14 mouse cellular contexts compared by ENCODE assay signal in genomic region chr15:95492201-95492600, GRCm38 (mm10). TPM values are rescaled to one million over a fixed set of nuclear protein-coding genes. Genes with fewer than 3 reads are reported as not detected.
A peak's percentile ranks its signal among the peaks of the same experiment; 100 is the strongest.
DNase-seq lines count a peak whose midpoint lies in the region; ATAC-seq and TF ChIP-seq lines count a peak whose summit lies in the region.
"Had no signal": no experiment of that assay in that cellular context is flagged by ENCODE, and none has a peak within 500 bp of the region (broad histone marks: within the 10 kb centered on the region; RNA-seq: fewer than 3 reads in every experiment).

No protein-coding gene starts in this region.

- H3K9ac ChIP-seq in midbrain, postnatal 0 days (replicated peaks; ENCODE audit: low read length, poor library complexity, severe bottlenecking): no peak overlapping the region
- no peak overlapping the region for H3K9ac ChIP-seq in midbrain, embryonic 11.5 days (ENCODE audit: low read length)
- H3K9ac ChIP-seq: liver, embryonic 12.5 days; midbrain, embryonic 15.5 days; neural tube, embryonic 15.5 days had no signal

- no peak for TF ChIP-seq CTCF in midbrain, postnatal 0 days (IDR thresholded peaks at IDR 0.05)

- H3K27me3 ChIP-seq in midbrain, postnatal 0 days (ENCODE audit: insufficient read depth, low read length): no peaks in the 10 kb centered on the region
- no peaks in the 10 kb centered on the region for H3K27me3 ChIP-seq in midbrain, embryonic 11.5 days (ENCODE audit: control insufficient read depth, insufficient read depth, low read length)
- H3K27me3 ChIP-seq: liver, embryonic 12.5 days; midbrain, embryonic 15.5 days; neural tube, embryonic 15.5 days had no signal

- ATAC-seq in cerebellum, adult (ENCODE audit: insufficient number of reproducible peaks, low FRiP score, low TSS enrichment): peak; percentile 79
- ATAC-seq in midbrain, postnatal 0 days (ENCODE audit: low FRiP score): no peak
- ATAC-seq in midbrain, embryonic 11.5 days (ENCODE audit: low FRiP score): no peak
- ATAC-seq: liver, embryonic 12.5 days; midbrain, embryonic 15.5 days had no signal

- 75% methylated on average over 5 of the region's 5 CpGs for WGBS in midbrain, postnatal 0 days
- WGBS in midbrain, embryonic 11.5 days: 74% methylated on average over 5 of the region's 5 CpGs

- no peak for DNase-seq in cerebellum, postnatal 4 days (ENCODE audit: low spot score in 2 of 2)
- peak; percentile 14 for DNase-seq in midbrain, postnatal 0 days (ENCODE audit: low spot score)
- DNase-seq in midbrain, embryonic 11.5 days (ENCODE audit: low spot score, missing footprints): no peak
- DNase-seq in layer of hippocampus, adult 8-10 months (ENCODE audit: low spot score in 2 of 2): peak; percentile 71 to 76
- no peak for DNase-seq in kidney, postnatal 14 days
- no peak for DNase-seq in spleen, postnatal 14 days (ENCODE audit: low spot score in 2 of 2)
- no peak for DNase-seq in embryo, embryonic 11 days
- DNase-seq: adrenal gland, postnatal 36 days; kidney, adult 18-20 months; lung, postnatal 4 days had no signal

- no peaks in the 10 kb centered on the region; the same call in 1 of the 2 replicates for H3K36me3 ChIP-seq in midbrain, postnatal 0 days (ENCODE audit: insufficient read depth, low read length)
- H3K36me3 ChIP-seq in midbrain, embryonic 11.5 days (ENCODE audit: control insufficient read depth, insufficient read depth, low read length): no peaks in the 10 kb centered on the region
- H3K36me3 ChIP-seq: liver, embryonic 12.5 days; midbrain, embryonic 15.5 days; neural tube, embryonic 15.5 days had no signal

- no peak overlapping the region for H3K4me3 ChIP-seq in midbrain, postnatal 0 days (ENCODE audit: low read depth, low read length)
- H3K4me3 ChIP-seq in midbrain, embryonic 11.5 days (ENCODE audit: low read depth, low read length): no peak overlapping the region
- H3K4me3 ChIP-seq: liver, embryonic 12.5 days; midbrain, embryonic 15.5 days; neural tube, embryonic 15.5 days had no signal

- no peak overlapping the region for H3K4me2 ChIP-seq in midbrain, postnatal 0 days (ENCODE audit: low read depth, low read length, poor library complexity, severe bottlenecking)
- H3K4me2 ChIP-seq in midbrain, embryonic 11.5 days: no peak overlapping the region
- H3K4me2 ChIP-seq: liver, embryonic 12.5 days; midbrain, embryonic 15.5 days; neural tube, embryonic 15.5 days had no signal

- H3K9me3 ChIP-seq in midbrain, postnatal 0 days (ENCODE audit: low read length): no peaks in the 10 kb centered on the region
- no peaks in the 10 kb centered on the region for H3K9me3 ChIP-seq in midbrain, embryonic 11.5 days (ENCODE audit: control insufficient read depth, low read length)
- H3K9me3 ChIP-seq: midbrain, embryonic 15.5 days; neural tube, embryonic 15.5 days had no signal

- no peak overlapping the region for H3K27ac ChIP-seq in midbrain, postnatal 0 days (ENCODE audit: low read depth, low read length)
- H3K27ac ChIP-seq in midbrain, embryonic 11.5 days (ENCODE audit: low read depth, low read length): no peak overlapping the region
- H3K27ac ChIP-seq: liver, embryonic 12.5 days; midbrain, embryonic 15.5 days; neural tube, embryonic 15.5 days had no signal

- no peaks in the 10 kb centered on the region for H3K4me1 ChIP-seq in midbrain, postnatal 0 days (ENCODE audit: insufficient read depth, low read length)
- no peaks in the 10 kb centered on the region for H3K4me1 ChIP-seq in midbrain, embryonic 11.5 days (ENCODE audit: control insufficient read depth, insufficient read depth, low read length)
- H3K4me1 ChIP-seq: liver, embryonic 12.5 days; midbrain, embryonic 15.5 days had no signal

RNA-seq across cellular contexts. Expression of gene Nell2, which starts 36.2 kb away (rescaled TPM):
- 199 and 218 TPM in 2 replicates for total RNA-seq in midbrain, postnatal 0 days (2014; rRNA removed)
- polyA plus RNA-seq in midbrain, postnatal 0 days (2015; fragmentation: Nextera tagmentation; extraction: Ambion mirVana): 178 and 181 TPM in 2 replicates
- polyA plus RNA-seq in midbrain, embryonic 11.5 days (2014; fragmentation: Nextera tagmentation; extraction: Ambion mirVana): 81.0 and 84.3 TPM in 2 replicates
- 100 to 1,000 TPM; 657 to 707 (median 664) TPM for total RNA-seq in layer of hippocampus, adult 8-10 months (2022)

Comparison
In these comparisons a context has a peak if more than half of its experiments do, and no peak if none do; other contexts are left out.
1. DNase-seq: peak in midbrain, postnatal 0 days (single experiment) and layer of hippocampus, adult 8-10 months (2 of 2); none in cerebellum, postnatal 4 days (0 of 2), midbrain, embryonic 11.5 days (single experiment), kidney, postnatal 14 days (single experiment), spleen, postnatal 14 days (0 of 2) and embryo, embryonic 11 days (single experiment).